Mouse (Mus musculus): Measurements from ENCODE around the gene Gm10309. TPM values are rescaled to one million over a fixed set of nuclear protein-coding genes. Genes with fewer than 3 reads are reported as not detected.

Gm10309 gene
- polyA plus RNA-seq, 1 experiment, result 0.05 TPM

DNA sequence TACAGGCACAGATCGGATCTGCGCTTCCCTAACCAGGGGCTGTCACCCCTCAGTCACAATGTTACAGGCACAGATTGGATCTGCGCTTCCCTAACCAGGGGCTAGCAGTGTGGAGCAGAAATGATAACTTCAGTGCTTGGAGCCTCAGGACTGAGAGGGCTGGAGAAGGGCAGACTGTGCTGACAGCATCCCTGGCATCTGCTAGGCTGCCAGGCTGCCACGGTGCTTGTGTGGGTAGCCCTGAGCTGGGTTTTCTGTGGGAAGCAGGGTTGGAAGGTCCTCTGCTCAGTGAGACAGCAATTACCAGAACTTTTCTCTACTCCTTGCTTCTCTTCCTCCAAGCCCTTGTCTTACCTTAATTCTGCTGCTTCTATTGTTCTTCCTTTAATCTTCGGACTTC lies 37.1 kb downstream of the Gm10309 start:
- H3K4me2 ChIP-seq (ENCODE audit: low read depth), result no peak overlapping the region

DNA sequence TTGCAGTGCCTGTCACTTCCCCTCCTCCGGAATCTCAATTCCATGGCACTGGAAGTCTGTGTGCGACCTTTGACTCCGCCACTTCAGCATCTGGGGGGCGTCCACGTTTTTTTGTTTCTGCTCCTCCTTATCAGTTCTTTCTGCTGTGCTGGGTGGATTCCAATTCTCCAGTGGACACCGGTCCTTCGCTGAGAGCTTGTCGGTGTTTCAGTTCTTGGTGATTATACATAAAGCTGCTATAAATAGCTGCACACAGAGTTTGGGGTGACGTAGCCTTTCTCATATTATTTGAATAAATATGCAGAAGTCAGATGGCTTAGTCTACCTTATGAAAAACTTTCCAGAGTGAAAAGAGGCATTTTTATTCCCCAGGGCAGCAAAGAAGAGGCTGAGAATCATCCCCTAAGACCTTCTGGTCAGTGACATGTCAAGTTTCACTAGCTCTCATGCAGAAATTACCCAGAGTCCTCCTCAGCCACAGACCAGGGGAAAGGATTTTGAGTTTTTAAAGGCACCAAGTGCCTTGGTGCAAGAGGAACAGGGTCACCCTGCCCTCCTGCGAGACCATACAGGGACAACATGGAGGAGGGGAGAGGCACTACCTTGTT lies 37.6 kb downstream of the Gm10309 start:
- TF ChIP-seq USF1 (IDR thresholded peaks at IDR 0.05; ENCODE audit: low read depth), result no peak
- TF ChIP-seq CEBPB (IDR thresholded peaks at IDR 0.05; ENCODE audit: insufficient read depth, poor library complexity, severe bottlenecking), result no peak
- no peak for TF ChIP-seq TCF3 (IDR thresholded peaks at IDR 0.05; ENCODE audit: insufficient read length, low read depth)
- TF ChIP-seq REST (IDR thresholded peaks at IDR 0.05; ENCODE audit: insufficient read depth, insufficient read length), result no peak
- no peak for TF ChIP-seq E2F4 (IDR thresholded peaks at IDR 0.05; ENCODE audit: insufficient read depth)
- no peak for TF ChIP-seq MAX (IDR thresholded peaks at IDR 0.05; ENCODE audit: low read depth)
- no peak for TF ChIP-seq SRF (IDR thresholded peaks at IDR 0.05; ENCODE audit: control insufficient read depth, insufficient read length, low read depth)
- TF ChIP-seq TCF12 (IDR thresholded peaks at IDR 0.05; ENCODE audit: insufficient read depth, poor library complexity, severe bottlenecking), result no peak
- TF ChIP-seq MYOD1 (IDR thresholded peaks at IDR 0.05; ENCODE audit: control insufficient read depth in 1 of 3, insufficient read length in 2 of 3, low read depth in 2 of 3), result no peak
- TF ChIP-seq POLR2A (IDR thresholded peaks at IDR 0.05; ENCODE audit: insufficient read length, low read depth), result no peak
- no peak for TF ChIP-seq POLR2AphosphoS2 (IDR thresholded peaks at IDR 0.05; ENCODE audit: insufficient read length, low read depth)
- no peak for TF ChIP-seq MYOG (IDR thresholded peaks at IDR 0.05; ENCODE audit: control insufficient read depth in 1 of 3, insufficient read depth in 1 of 3, insufficient read length in 2 of 3, low read depth in 2 of 3)
- no peaks in the 10 kb centered on the region for H3K36me3 ChIP-seq (ENCODE audit: control insufficient read depth, insufficient read depth)
- no peaks in the 10 kb centered on the region for H3K79me2 ChIP-seq (ENCODE audit: control insufficient read depth, insufficient read depth)
- H3K4me2 ChIP-seq (ENCODE audit: low read depth), result no peak overlapping the region
- H3K27me3 ChIP-seq (ENCODE audit: control insufficient read depth, insufficient read depth, insufficient read length), result no peaks in the 10 kb centered on the region
- no peak overlapping the region for H3K4me3 ChIP-seq
- no peak overlapping the region for H3ac ChIP-seq (ENCODE audit: control insufficient read depth, insufficient read length)

More for the DNA sequence above, 37.1 kb downstream of the Gm10309 start:
- TF ChIP-seq REST (IDR thresholded peaks at IDR 0.05; ENCODE audit: insufficient read depth, insufficient read length), result no peak
- no peak for TF ChIP-seq POLR2AphosphoS2 (IDR thresholded peaks at IDR 0.05; ENCODE audit: insufficient read length, low read depth)
- TF ChIP-seq CEBPB (IDR thresholded peaks at IDR 0.05; ENCODE audit: insufficient read depth, poor library complexity, severe bottlenecking), result no peak
- no peak for TF ChIP-seq E2F4 (IDR thresholded peaks at IDR 0.05; ENCODE audit: insufficient read depth)
- no peak for TF ChIP-seq MYOG (IDR thresholded peaks at IDR 0.05; ENCODE audit: control insufficient read depth in 1 of 3, insufficient read depth in 1 of 3, insufficient read length in 2 of 3, low read depth in 2 of 3)
- TF ChIP-seq TCF12 (IDR thresholded peaks at IDR 0.05; ENCODE audit: insufficient read depth, poor library complexity, severe bottlenecking), result no peak
- no peak for TF ChIP-seq USF1 (IDR thresholded peaks at IDR 0.05; ENCODE audit: low read depth)
- H3K36me3 ChIP-seq (ENCODE audit: control insufficient read depth, insufficient read depth), result no peaks in the 10 kb centered on the region
- no peak overlapping the region for H3ac ChIP-seq (ENCODE audit: control insufficient read depth, insufficient read length)
- no peaks in the 10 kb centered on the region for H3K27me3 ChIP-seq (ENCODE audit: control insufficient read depth, insufficient read depth, insufficient read length)
- no peaks in the 10 kb centered on the region for H3K79me2 ChIP-seq (ENCODE audit: control insufficient read depth, insufficient read depth)
- no peak overlapping the region for H3K4me3 ChIP-seq

DNA sequence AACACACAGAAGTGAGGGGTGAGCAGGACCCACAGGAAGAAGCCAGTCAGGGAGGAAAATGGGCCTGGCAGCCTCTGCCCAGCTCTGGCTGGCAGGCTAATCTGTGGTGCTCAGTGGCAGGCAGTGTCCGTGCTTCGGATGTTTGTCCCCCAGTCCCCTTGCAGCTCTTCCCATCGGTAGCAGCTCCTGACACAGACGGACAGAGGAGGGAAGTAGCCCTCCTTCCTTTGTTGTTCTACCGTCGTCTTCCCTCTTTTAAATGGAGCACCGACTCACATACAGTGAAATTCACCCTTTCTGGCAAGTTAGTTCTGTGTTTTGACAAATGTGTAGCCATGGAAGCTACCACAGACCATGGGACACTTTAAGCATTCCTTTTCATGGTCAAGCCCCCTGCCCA lies 38.2 kb downstream of the Gm10309 start:
- Histone ChIP-seq H3ac (ENCODE audit: control insufficient read depth, insufficient read length) (no peak overlapping the region), H3K27me3 (ENCODE audit: control insufficient read depth, insufficient read depth, insufficient read length) (no peaks in the 10 kb centered on the region), H3K79me2 (ENCODE audit: control insufficient read depth, insufficient read depth) (no peaks in the 10 kb centered on the region), H3K4me3 (no peak overlapping the region), H3K4me2 (ENCODE audit: low read depth) (no peak overlapping the region), H3K36me3 (ENCODE audit: control insufficient read depth, insufficient read depth) (no peaks in the 10 kb centered on the region)
- TF ChIP-seq TCF12 (IDR thresholded peaks at IDR 0.05; ENCODE audit: insufficient read depth, poor library complexity, severe bottlenecking) (no peak), CEBPB (IDR thresholded peaks at IDR 0.05; ENCODE audit: insufficient read depth, poor library complexity, severe bottlenecking) (no peak), MYOD1 (IDR thresholded peaks at IDR 0.05; ENCODE audit: control insufficient read depth in 1 of 3, insufficient read length in 2 of 3, low read depth in 2 of 3) (no peak), MAX (IDR thresholded peaks at IDR 0.05; ENCODE audit: low read depth) (no peak), TCF3 (IDR thresholded peaks at IDR 0.05; ENCODE audit: insufficient read length, low read depth) (no peak), SRF (IDR thresholded peaks at IDR 0.05; ENCODE audit: control insufficient read depth, insufficient read length, low read depth) (no peak), USF1 (IDR thresholded peaks at IDR 0.05; ENCODE audit: low read depth) (no peak), E2F4 (IDR thresholded peaks at IDR 0.05; ENCODE audit: insufficient read depth) (no peak), REST (IDR thresholded peaks at IDR 0.05; ENCODE audit: insufficient read depth, insufficient read length) (no peak), MYOG (IDR thresholded peaks at IDR 0.05; ENCODE audit: control insufficient read depth in 1 of 3, insufficient read depth in 1 of 3, insufficient read length in 2 of 3, low read depth in 2 of 3) (no peak), POLR2A (IDR thresholded peaks at IDR 0.05; ENCODE audit: insufficient read length, low read depth) (no peak), POLR2AphosphoS2 (IDR thresholded peaks at IDR 0.05; ENCODE audit: insufficient read length, low read depth) (no peak)

DNA sequence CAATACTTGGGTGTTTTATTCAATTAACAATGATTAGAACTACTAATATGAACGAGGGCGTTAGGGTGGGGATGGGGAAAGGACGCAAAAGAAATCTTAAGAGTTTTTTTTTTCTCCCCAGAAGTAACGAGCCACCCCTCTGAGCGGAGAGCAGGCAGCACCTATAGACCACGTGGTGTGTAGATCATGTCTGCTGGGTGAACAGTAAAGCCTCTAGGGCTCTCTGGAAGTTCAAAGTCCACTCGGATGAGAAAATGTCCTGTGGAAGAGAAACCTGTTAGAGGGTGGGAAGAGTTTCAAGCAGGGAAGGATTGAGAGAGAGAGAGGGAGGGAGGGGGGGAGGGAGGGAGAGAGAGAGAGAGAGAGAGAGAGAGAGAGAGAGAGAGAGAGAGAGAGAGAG lies 38.6 kb downstream of the Gm10309 start:
- H3K27me3 ChIP-seq (ENCODE audit: control insufficient read depth, insufficient read depth, insufficient read length), result no peaks in the 10 kb centered on the region
- H3K4me3 ChIP-seq, result no peak overlapping the region
- no peaks in the 10 kb centered on the region for H3K36me3 ChIP-seq (ENCODE audit: control insufficient read depth, insufficient read depth)
- H3ac ChIP-seq (ENCODE audit: control insufficient read depth, insufficient read length), result no peak overlapping the region
- TF ChIP-seq TCF12 (IDR thresholded peaks at IDR 0.05; ENCODE audit: insufficient read depth, poor library complexity, severe bottlenecking) (no peak), REST (IDR thresholded peaks at IDR 0.05; ENCODE audit: insufficient read depth, insufficient read length) (no peak), MYOG (IDR thresholded peaks at IDR 0.05; ENCODE audit: control insufficient read depth in 1 of 3, insufficient read depth in 1 of 3, insufficient read length in 2 of 3, low read depth in 2 of 3) (no peak), SRF (IDR thresholded peaks at IDR 0.05; ENCODE audit: control insufficient read depth, insufficient read length, low read depth) (no peak), MAX (IDR thresholded peaks at IDR 0.05; ENCODE audit: low read depth) (no peak)
- no peaks in the 10 kb centered on the region for H3K79me2 ChIP-seq (ENCODE audit: control insufficient read depth, insufficient read depth)
- H3K4me2 ChIP-seq (ENCODE audit: low read depth), result no peak overlapping the region

DNA sequence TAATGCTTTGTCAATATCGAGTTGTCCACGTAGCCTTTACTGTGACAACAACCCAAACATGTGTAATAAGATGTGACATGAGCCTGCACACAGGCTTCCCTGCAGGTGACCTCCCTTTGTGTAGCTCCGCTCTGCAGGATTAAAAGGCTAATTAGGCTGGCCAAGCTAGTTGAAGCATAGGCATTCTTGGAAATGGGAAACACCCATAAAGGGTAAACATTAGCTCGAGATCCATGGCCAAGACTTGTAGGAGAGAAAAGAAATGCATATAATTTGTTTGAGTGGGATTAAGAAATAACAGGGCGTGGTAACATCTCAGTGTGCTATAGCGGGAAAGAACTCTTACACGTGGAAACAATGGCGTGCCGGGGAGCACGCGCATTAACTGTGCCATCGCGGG lies 39.2 kb downstream of the Gm10309 start:
- H3ac ChIP-seq (ENCODE audit: control insufficient read depth, insufficient read length), result no peak overlapping the region
- no peak overlapping the region for H3K4me2 ChIP-seq (ENCODE audit: low read depth)
- TF ChIP-seq E2F4 (IDR thresholded peaks at IDR 0.05; ENCODE audit: insufficient read depth), result no peak
- TF ChIP-seq SRF (IDR thresholded peaks at IDR 0.05; ENCODE audit: control insufficient read depth, insufficient read length, low read depth), result no peak
- no peak for TF ChIP-seq TCF3 (IDR thresholded peaks at IDR 0.05; ENCODE audit: insufficient read length, low read depth)
- TF ChIP-seq USF1 (IDR thresholded peaks at IDR 0.05; ENCODE audit: low read depth), result no peak
- TF ChIP-seq REST (IDR thresholded peaks at IDR 0.05; ENCODE audit: insufficient read depth, insufficient read length), result no peak
- no peak for TF ChIP-seq MYOD1 (IDR thresholded peaks at IDR 0.05; ENCODE audit: control insufficient read depth in 1 of 3, insufficient read length in 2 of 3, low read depth in 2 of 3)
- TF ChIP-seq MAX (IDR thresholded peaks at IDR 0.05; ENCODE audit: low read depth), result no peak
- no peak for TF ChIP-seq MYOG (IDR thresholded peaks at IDR 0.05; ENCODE audit: control insufficient read depth in 1 of 3, insufficient read depth in 1 of 3, insufficient read length in 2 of 3, low read depth in 2 of 3)
- TF ChIP-seq TCF12 (IDR thresholded peaks at IDR 0.05; ENCODE audit: insufficient read depth, poor library complexity, severe bottlenecking), result no peak
- no peak for TF ChIP-seq POLR2AphosphoS2 (IDR thresholded peaks at IDR 0.05; ENCODE audit: insufficient read length, low read depth)
- TF ChIP-seq CEBPB (IDR thresholded peaks at IDR 0.05; ENCODE audit: insufficient read depth, poor library complexity, severe bottlenecking), result no peak
- no peak for TF ChIP-seq POLR2A (IDR thresholded peaks at IDR 0.05; ENCODE audit: insufficient read length, low read depth)
- no peaks in the 10 kb centered on the region for H3K27me3 ChIP-seq (ENCODE audit: control insufficient read depth, insufficient read depth, insufficient read length)
- no peaks in the 10 kb centered on the region for H3K36me3 ChIP-seq (ENCODE audit: control insufficient read depth, insufficient read depth)
- no peak overlapping the region for H3K4me3 ChIP-seq
- H3K79me2 ChIP-seq (ENCODE audit: control insufficient read depth, insufficient read depth), result no peaks in the 10 kb centered on the region
